In the genomic region with DNA sequence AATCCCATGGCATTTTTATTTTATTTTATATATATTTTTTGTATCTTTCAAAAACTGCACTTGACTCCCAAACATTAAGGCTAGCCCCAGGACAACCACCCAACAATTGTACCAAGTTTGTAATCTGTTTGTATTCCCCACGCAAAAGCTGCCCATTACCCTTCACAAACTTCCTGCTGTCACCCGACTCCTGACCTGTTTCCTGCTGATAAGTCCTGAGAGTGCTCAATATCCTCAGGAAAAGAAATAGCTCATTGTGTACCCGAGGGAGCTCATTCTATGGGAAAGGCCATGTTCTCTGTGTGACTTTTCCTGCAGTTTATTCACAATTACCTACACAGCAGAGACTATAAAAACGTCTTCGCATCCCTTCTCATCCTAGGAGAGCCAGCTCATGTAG, we compare ENCODE assay signal across 11 mouse cellular contexts. TPM values are rescaled to one million over a fixed set of nuclear protein-coding genes. Genes with fewer than 3 reads are reported as not detected.
DNase-seq lines count a peak whose midpoint lies in the region; ATAC-seq and TF ChIP-seq lines count a peak whose summit lies in the region.
"Had no signal": no experiment of that assay in that cellular context is flagged by ENCODE, and none has a peak within 500 bp of the region (broad histone marks: within the 10 kb centered on the region; RNA-seq: fewer than 3 reads in every experiment).

No protein-coding gene starts in this region.

- no peaks in the 10 kb centered on the region for H3K9me3 ChIP-seq in lung, embryonic 14.5 days (ENCODE audit: low read depth, low read length)
- H3K9me3 ChIP-seq: limb, embryonic 12.5 days had no signal

- H3K4me1 ChIP-seq in lung, embryonic 14.5 days (ENCODE audit: insufficient read depth) = peaks cover 5% of the 10 kb centered on the region; the same call in 1 of the 2 replicates

- peak; percentile 82 for ATAC-seq in common myeloid progenitor, adult 5-6 weeks (replicated peaks; ENCODE audit: low read depth, poor library complexity, severe bottlenecking)
- 0 out of 2 replicates have a peak, but pooled peaks have one; percentile 22 for ATAC-seq in lung, embryonic 14.5 days (ENCODE audit: insufficient read depth)

- no peak for TF ChIP-seq CTCF in lung, embryonic 14.5 days (IDR thresholded peaks at IDR 0.05; ENCODE audit: low read depth)

- no peaks in the 10 kb centered on the region for H3K27me3 ChIP-seq in lung, embryonic 14.5 days (ENCODE audit: insufficient read depth, low read length)
- H3K27me3 ChIP-seq: limb, embryonic 12.5 days had no signal

- H3K36me3 ChIP-seq in lung, embryonic 14.5 days (ENCODE audit: insufficient read depth) = no peaks in the 10 kb centered on the region
- H3K36me3 ChIP-seq: limb, embryonic 12.5 days had no signal

- no peak overlapping the region for H3K4me3 ChIP-seq in lung, embryonic 14.5 days (ENCODE audit: low read depth, low read length)
- H3K4me3 ChIP-seq: limb, embryonic 12.5 days; myocyte had no signal

- no peak overlapping the region for H3K27ac ChIP-seq in lung, embryonic 14.5 days (ENCODE audit: low read depth)
- H3K27ac ChIP-seq: hindbrain, embryonic 14.5 days; limb, embryonic 12.5 days had no signal

- no peak overlapping the region for H3K4me2 ChIP-seq in lung, embryonic 14.5 days
- H3K4me2 ChIP-seq: hindbrain, embryonic 14.5 days; limb, embryonic 12.5 days had no signal

- H3K9ac ChIP-seq in lung, embryonic 14.5 days = no peak overlapping the region
- H3K9ac ChIP-seq: hindbrain, embryonic 14.5 days; limb, embryonic 12.5 days had no signal

- DNase-seq in heart, adult 18-20 months = peak; percentile 56 to 84
- peak; percentile 46 to 61 for DNase-seq in kidney, adult 8-10 months
- peak; percentile 64 for DNase-seq in lung, embryonic 14.5 days
- no peak for DNase-seq in gastrocnemius, postnatal 25 days
- DNase-seq in layer of hippocampus, postnatal 14 days (ENCODE audit: low spot score in 2 of 2) = no peak
- DNase-seq in retina, postnatal 1 day = no peak

- WGBS in lung, embryonic 14.5 days = 34% methylated on average over 5 of the region's 5 CpGs

RNA-seq across cellular contexts. Expression of gene Clec9a, which starts 17.1 kb away (rescaled TPM):
- 1.8 and 6.7 TPM in 2 replicates for total RNA-seq in common myeloid progenitor, adult 5-6 weeks (2017)
- total RNA-seq in heart, adult 18-20 months (2021) = under 1 TPM in 1 of 2 experiments, not detected in 1; 0.62 TPM
- polyA plus RNA-seq in lung, embryonic 14.5 days (2014; fragmentation: Nextera tagmentation; extraction: Ambion mirVana) = 0.87 and 1.1 TPM in 2 replicates
- total RNA-seq in gastrocnemius, postnatal 25 days (2021) = not detected
- total RNA-seq in layer of hippocampus, postnatal 14 days (2021) = not detected
- polyA plus RNA-seq: myocyte had no signal

RNA-seq across cellular contexts. Expression of gene Clec1a, which starts 26.0 kb away (rescaled TPM):
- 0.14 TPM in 1 of 2 replicates, not detected in the other for total RNA-seq in common myeloid progenitor, adult 5-6 weeks (2017)
- 10 to 100 TPM; 11.1 to 11.4 TPM for total RNA-seq in heart, adult 18-20 months (2021)
- 13.7 and 15.2 TPM in 2 replicates for polyA plus RNA-seq in lung, embryonic 14.5 days (2014; fragmentation: Nextera tagmentation; extraction: Ambion mirVana)
- total RNA-seq in gastrocnemius, postnatal 25 days (2021) = 1 to 10 TPM; 2.4 to 2.5 TPM
- 1 to 10 TPM; 2.4 to 3.0 TPM for total RNA-seq in layer of hippocampus, postnatal 14 days (2021)

RNA-seq across cellular contexts. Expression of gene Clec1b, which starts 28.7 kb away (rescaled TPM):
- 2.4 and 5.3 TPM in 2 replicates for total RNA-seq in common myeloid progenitor, adult 5-6 weeks (2017)
- 1 to 10 TPM; 1.0 to 1.2 TPM for total RNA-seq in heart, adult 18-20 months (2021)
- 3.7 and 5.0 TPM in 2 replicates for polyA plus RNA-seq in lung, embryonic 14.5 days (2014; fragmentation: Nextera tagmentation; extraction: Ambion mirVana)
- not detected for total RNA-seq in gastrocnemius, postnatal 25 days (2021)
- under 1 TPM in 1 of 2 experiments, not detected in 1; 0.23 TPM for total RNA-seq in layer of hippocampus, postnatal 14 days (2021)
- polyA plus RNA-seq: myocyte had no signal

RNA-seq across cellular contexts. Expression of gene Clec12b, which starts 40.1 kb away (rescaled TPM):
- not detected in 2 replicates for total RNA-seq in common myeloid progenitor, adult 5-6 weeks (2017)
- total RNA-seq in heart, adult 18-20 months (2021) = not detected
- polyA plus RNA-seq in lung, embryonic 14.5 days (2014; fragmentation: Nextera tagmentation; extraction: Ambion mirVana) = 0.12 and 0.20 TPM in 2 replicates
- total RNA-seq in gastrocnemius, postnatal 25 days (2021) = not detected
- total RNA-seq in layer of hippocampus, postnatal 14 days (2021) = not detected
- polyA plus RNA-seq: limb, embryonic 12.5 days; myocyte; spleen, adult 2 months had no signal

Comparison
In these comparisons a context has a peak if more than half of its experiments do, and no peak if none do; other contexts are left out.
1. DNase-seq: peak in heart, adult 18-20 months (2 of 2), kidney, adult 8-10 months (2 of 2) and lung, embryonic 14.5 days (single experiment); none in gastrocnemius, postnatal 25 days (single experiment), layer of hippocampus, postnatal 14 days (0 of 2) and retina, postnatal 1 day (single experiment).